Mouse (Mus musculus): ENCODE measurements around the gene Gm21915.

The Gm21915 gene

GRCm38 (mm10) chr9:40670313-40670712 is at the start of gene Gm21915:
Gene Gm21915 (plus strand): TSS chr9:40670613.
- no peak for DNase-seq (ENCODE audit: low spot score)

- no peak for DNase-seq (ENCODE audit: low spot score)
These were observed 48.1 kb upstream of the Gm21915 start for GRCm38 (mm10) chr9:40622265-40622664.

DNA sequence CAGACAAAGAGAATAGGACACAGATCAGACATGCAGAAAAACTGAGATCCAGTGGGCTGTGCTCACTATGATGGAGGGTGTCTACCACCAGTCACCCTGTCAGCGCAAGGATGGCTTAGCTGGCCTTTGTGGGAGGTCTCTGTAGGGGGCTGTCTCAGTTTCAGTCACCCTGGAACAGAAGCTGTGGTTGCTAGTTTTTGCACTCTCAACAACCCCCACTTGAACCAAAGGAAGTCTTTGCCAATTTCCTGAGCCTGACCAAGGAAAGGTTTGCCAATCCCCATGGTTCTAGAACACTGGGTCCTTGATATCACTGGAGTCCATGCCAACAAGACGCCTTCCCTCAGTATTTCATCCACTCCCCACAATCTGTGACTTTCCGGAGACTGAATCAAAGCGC is 47.6 kb upstream of the Gm21915 start:
- DNase-seq (ENCODE audit: low spot score): no peak

DNA sequence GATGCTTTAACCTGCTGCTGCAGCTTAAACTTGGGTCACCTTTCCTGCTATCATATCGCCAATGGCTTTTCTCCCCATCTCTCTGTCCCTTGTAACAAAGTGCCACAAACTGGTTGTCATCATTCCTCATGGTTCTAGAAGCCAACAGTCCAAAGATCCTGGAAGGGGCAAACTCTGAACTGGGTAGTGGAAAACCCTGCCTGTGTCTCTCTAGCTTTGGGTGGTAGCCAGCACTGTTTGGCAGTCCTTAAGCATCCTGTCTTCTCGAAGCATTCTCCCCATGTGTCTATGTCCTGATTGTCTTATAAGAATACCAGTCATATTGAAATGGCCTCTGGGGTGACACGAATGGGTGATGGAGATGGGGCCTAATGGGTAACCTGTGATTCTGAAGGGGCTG is 45.1 kb upstream of the Gm21915 start:
- no peak for DNase-seq (ENCODE audit: low spot score)

- DNase-seq (ENCODE audit: low spot score): no peak
These were observed 43.8 kb upstream of the Gm21915 start for GRCm38 (mm10) chr9:40626566-40626965.

GRCm38 (mm10) chr9:40627146-40627713 is 43.2 kb upstream of the Gm21915 start:
- DNase-seq (ENCODE audit: low spot score): no peak

GRCm38 (mm10) chr9:40628130-40629069 is 42.0 kb upstream of the Gm21915 start:
- DNase-seq (ENCODE audit: low spot score): peak; percentile 83

GRCm38 (mm10) chr9:40629441-40629840 is 41.0 kb upstream of the Gm21915 start:
- DNase-seq (ENCODE audit: low spot score): no peak

DNA sequence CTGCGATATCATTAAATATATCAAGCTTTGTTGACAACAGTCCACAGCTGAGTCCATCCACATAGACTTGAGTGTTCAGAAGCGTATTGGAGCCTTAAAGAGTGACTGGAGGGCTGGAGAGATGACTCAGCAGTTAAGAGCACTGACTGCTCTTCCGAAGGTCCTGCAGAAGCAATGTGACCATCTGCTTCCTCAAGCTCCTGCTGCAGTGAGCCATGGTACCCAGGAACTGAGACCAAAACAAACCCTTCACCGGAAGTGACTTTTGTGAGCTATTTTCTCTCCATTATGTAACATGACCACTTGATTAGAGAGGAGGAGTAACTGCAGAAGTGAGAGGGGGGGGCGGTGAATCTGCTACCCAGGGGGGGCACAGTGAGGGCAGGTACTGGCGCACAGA is 39.3 kb upstream of the Gm21915 start:
- DNase-seq (ENCODE audit: low spot score): no peak

DNA sequence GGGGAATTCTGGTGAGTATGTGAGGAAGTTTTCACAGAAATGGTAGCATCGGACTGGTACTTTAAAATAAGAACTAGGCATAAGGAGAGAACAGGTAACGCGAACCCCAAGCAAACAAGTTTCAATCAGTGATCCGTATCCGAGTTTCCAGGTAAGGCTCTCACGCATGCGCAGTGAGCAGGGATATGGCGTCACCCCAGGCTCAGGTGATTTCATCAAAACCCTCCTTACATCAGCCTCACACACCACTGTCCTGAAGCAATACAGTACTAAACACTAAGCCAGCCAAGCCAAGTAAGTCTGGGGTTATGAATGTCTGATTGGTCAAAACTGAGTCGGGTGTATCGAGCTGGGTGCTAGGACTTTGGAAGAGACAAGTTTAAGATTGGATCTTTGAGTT is 38.9 kb upstream of the Gm21915 start:
- DNase-seq (ENCODE audit: low spot score): no peak

GRCm38 (mm10) chr9:40636054-40636453 is 34.4 kb upstream of the Gm21915 start:
- DNase-seq (ENCODE audit: low spot score): peak; percentile 82

DNA sequence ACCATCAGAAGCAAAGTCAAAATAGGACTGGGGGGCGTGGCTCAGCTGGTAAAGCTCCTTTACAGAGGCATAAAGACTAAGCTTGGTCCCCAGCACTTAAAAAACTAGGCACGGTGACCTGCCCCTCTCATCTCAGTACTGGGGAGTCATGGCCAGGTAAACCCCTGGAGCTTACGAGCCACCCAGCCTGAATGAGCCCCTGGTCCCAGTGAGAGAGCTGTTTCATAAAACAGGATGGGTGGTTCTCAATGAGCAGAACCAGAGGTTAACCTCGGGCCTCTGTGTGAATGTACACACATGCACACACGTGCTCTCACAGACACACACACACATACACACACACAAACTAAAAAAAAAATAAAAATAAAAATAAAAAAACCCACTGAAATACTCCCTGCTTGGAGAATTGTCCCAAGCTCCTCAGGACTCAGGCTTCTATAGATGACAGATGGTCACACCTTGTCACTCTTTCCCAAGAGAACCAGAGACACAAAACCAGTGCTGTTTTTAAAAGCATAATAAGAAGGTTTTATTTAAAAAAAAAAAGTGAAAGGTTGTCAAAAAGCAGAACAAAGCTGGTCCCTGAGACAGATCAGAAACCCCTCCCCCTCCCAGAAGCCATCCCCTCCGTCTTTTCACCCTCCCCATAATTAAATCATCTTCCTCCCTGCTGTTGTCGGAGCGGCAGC is 32.6 kb upstream of the Gm21915 start:
- no peak for DNase-seq (ENCODE audit: low spot score)

DNA sequence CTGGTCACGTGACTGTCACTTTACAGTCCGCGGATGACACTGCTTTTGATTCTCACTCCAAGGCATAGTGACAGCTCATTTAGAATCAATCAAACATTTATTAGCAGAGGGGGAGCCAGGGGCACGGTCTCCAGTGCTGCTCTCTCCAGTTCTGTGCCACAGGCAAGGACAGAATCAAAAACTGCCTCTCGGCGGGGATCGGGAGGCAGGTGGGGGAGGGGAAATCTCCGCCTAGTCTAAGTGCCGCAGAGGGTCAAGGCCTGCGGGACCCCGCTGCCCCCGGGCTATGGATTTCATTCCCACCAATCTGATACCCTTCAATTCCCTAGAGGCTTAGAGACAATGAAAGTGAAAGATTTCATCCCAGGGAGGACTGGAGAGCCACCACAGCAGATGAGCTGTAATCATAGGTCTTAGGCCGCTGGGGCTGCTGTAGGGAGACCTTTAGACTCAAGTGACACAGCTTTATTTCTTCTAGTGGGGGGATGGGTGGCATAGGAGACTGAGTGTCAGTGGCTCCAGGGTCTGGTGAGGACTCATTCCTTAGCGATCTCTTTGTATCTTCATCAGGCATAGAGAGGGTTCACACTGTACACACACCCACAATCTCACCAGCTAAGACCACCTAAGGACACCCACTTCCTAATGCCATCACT is 31.9 kb upstream of the Gm21915 start:
- DNase-seq (ENCODE audit: low spot score): no peak

- peak; percentile 67 for DNase-seq (ENCODE audit: low spot score)
These were observed 30.8 kb upstream of the Gm21915 start for GRCm38 (mm10) chr9:40639536-40640187.

DNA sequence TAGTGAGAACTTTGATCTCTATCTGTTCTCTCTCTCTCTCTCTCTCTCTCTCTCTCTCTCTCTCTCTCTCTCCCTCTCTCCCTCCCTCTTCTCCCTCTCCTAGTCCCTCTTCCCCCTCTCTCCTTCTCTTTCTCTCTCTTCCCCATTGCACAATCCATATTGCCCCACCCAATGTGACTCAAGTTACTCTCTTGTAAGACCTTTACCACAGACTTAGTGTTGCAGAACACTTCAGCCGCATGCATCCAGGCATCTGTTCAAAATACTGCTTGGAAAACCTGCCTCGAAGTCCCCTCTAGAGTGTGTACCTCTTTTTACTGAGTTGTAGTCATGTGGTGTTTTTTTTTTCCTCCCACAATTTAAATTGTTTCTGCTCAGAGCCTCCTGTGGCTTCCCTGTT is 29.1 kb upstream of the Gm21915 start:
- DNase-seq (ENCODE audit: low spot score): peak; percentile 71

- no peak for DNase-seq (ENCODE audit: low spot score)
These were observed 27.8 kb upstream of the Gm21915 start for GRCm38 (mm10) chr9:40642470-40643220.

DNA sequence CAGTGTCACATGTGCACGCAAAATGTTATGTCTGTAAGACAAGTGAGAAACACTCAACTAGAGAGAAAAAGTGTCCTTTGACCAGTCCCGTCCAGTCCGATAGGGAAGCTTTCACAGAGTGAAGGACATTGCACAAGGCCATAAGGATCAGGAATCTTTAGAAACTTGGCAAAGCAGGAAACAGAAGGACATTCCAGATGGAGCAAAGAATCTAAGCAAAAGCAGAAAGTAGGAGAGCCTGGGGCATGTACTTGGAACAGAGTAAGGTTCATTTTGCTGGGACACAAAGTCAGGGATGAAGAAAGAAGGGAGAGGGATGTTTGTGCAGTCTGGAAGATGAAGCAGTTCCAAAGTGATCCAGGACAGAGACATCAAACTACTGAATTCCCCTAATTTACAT is 21.0 kb upstream of the Gm21915 start:
- peak; percentile 56 for DNase-seq (ENCODE audit: low spot score)

- no peak for DNase-seq (ENCODE audit: low spot score)
These were observed 20.4 kb upstream of the Gm21915 start for GRCm38 (mm10) chr9:40649983-40650382.

DNA sequence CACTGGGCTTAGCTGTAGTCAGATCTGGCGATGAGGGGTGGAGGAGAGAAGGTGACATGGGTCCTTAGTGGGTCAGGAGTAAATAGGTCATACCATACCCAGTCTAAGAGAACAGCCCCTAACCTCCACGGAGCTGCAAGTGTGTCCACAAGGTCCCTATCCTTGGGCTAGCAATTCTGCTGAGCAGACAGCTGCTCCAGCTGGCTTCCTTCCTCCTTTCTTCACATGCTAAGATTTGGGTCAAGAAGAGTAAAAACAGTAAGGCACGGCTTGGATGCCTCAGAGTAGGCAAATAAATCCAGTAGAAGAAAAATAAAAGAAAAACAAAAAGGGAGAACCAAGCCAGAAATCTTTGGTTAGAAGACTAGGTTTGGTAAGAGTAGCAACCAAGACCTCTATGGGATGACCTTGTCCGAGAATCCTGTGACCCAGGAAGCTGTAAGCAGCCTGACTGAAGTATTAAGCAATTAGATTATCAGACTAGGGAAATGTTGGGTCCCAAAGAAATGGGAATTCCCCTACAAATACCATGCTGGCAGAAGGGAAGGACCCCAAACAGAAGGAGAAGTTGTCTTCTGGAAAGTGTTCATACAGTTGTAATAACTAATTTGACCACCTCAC is 19.1 kb upstream of the Gm21915 start:
- DNase-seq (ENCODE audit: low spot score): no peak

GRCm38 (mm10) chr9:40652757-40653156 is 17.7 kb upstream of the Gm21915 start:
- DNase-seq (ENCODE audit: low spot score): no peak
